14 mouse cellular contexts compared by ENCODE assay signal in genomic region chr3:122510240-122510750, GRCm38 (mm10).
DNase-seq lines count a peak whose midpoint lies in the region; ATAC-seq and TF ChIP-seq lines count a peak whose summit lies in the region.
"Had no signal": no experiment of that assay in that cellular context is flagged by ENCODE, and none has a peak within 500 bp of the region (broad histone marks: within the 10 kb centered on the region; RNA-seq: fewer than 3 reads in every experiment).

No protein-coding gene starts in this region.

- no peak overlapping the region for H3K4me2 ChIP-seq in intestine, embryonic 14.5 days (ENCODE audit: low read length)
- H3K4me2 ChIP-seq: embryonic facial prominence, embryonic 13.5 days; lung, embryonic 14.5 days had no signal

- 70% methylated on average over 14 of the region's 14 CpGs for WGBS in intestine, embryonic 14.5 days
- WGBS in liver, adult 2 months, result 7% methylated on average over 14 of the region's 14 CpGs

- no peaks in the 10 kb centered on the region for H3K9me3 ChIP-seq in intestine, embryonic 14.5 days (ENCODE audit: control insufficient read depth, low read length)
- H3K9me3 ChIP-seq: embryonic facial prominence, embryonic 13.5 days; G1E had no signal

- H3K36me3 ChIP-seq in intestine, embryonic 14.5 days (ENCODE audit: control insufficient read depth, insufficient read depth, low read length), result peaks cover 7% of the 10 kb centered on the region; the same call in 1 of the 2 replicates
- peaks cover 6% of the 10 kb centered on the region; the same call in 1 of the 2 replicates for H3K36me3 ChIP-seq in liver, adult 2 months (ENCODE audit: control insufficient read depth, insufficient read depth, low read length)
- H3K36me3 ChIP-seq: G1E had no signal

- H3K9ac ChIP-seq in intestine, embryonic 14.5 days (ENCODE audit: low read length), result no peak overlapping the region
- peak overlapping the region; percentile 13 for H3K9ac ChIP-seq in liver, adult 2 months (ENCODE audit: low read depth, low read length)
- H3K9ac ChIP-seq: embryonic facial prominence, embryonic 13.5 days; lung, embryonic 14.5 days had no signal

- no peak for TF ChIP-seq CTCF in liver, adult 2 months (IDR thresholded peaks at IDR 0.05; ENCODE audit: low read depth, low read length)

- peaks cover 4% of the 10 kb centered on the region; the same call in 1 of the 2 replicates for H3K79me2 ChIP-seq in liver, adult 2 months (ENCODE audit: control insufficient read depth, insufficient read depth, low read length)

- peak overlapping the region; percentile 55 for H3K27ac ChIP-seq in intestine, embryonic 14.5 days (ENCODE audit: low read depth)
- peak overlapping the region; percentile 71 for H3K27ac ChIP-seq in liver, adult 2 months (replicated peaks; ENCODE audit: insufficient read depth, low read depth, low read length)
- H3K27ac ChIP-seq: embryonic facial prominence, embryonic 13.5 days had no signal

- H3K4me1 ChIP-seq in intestine, embryonic 14.5 days (replicated peaks; ENCODE audit: control insufficient read depth, insufficient read depth, low read length), result peaks cover 27% of the 10 kb centered on the region
- peaks cover 32% of the 10 kb centered on the region for H3K4me1 ChIP-seq in liver, adult 2 months (ENCODE audit: control insufficient read depth, insufficient read depth, low read length)

- no peaks in the 10 kb centered on the region for H3K27me3 ChIP-seq in intestine, embryonic 14.5 days (replicated peaks; ENCODE audit: control insufficient read depth, insufficient read depth, low read length)
- H3K27me3 ChIP-seq in liver, adult 2 months (ENCODE audit: control insufficient read depth, insufficient read depth, low read length), result no peaks in the 10 kb centered on the region

- no peak for TF ChIP-seq POLR2A in liver, adult 2 months (IDR thresholded peaks at IDR 0.05; ENCODE audit: extremely low read depth, insufficient read depth, low read length)

- peak; percentile 46 for DNase-seq in lung, postnatal 10 days
- no peak for DNase-seq in lung, postnatal 36 days
- no peak for DNase-seq in intestine, embryonic 14.5 days (ENCODE audit: low spot score)
- peak; percentile 70 for DNase-seq in liver, adult 2 months (ENCODE audit: extremely low read depth, low read depth, low spot score)
- DNase-seq in yolk sac, embryonic 10.5 days (ENCODE audit: low spot score), result peak; percentile 65
- no peak for DNase-seq in urinary bladder, postnatal 25 days (ENCODE audit: low spot score)
- no peak for DNase-seq in layer of hippocampus, adult 11-12 months (ENCODE audit: low spot score)
- DNase-seq in thymus, postnatal 4 days, result no peak
- DNase-seq: cerebellum, adult 11-12 months; lung, embryonic 14.5 days; right cerebral cortex, postnatal 25 days; thymus, postnatal 14 days had no signal

- no peak overlapping the region for H3K4me3 ChIP-seq in intestine, embryonic 14.5 days (ENCODE audit: low read depth, low read length)
- peak overlapping the region; percentile 2; the same call in 1 of the 2 replicates for H3K4me3 ChIP-seq in liver, adult 2 months (ENCODE audit: insufficient read depth, low read depth, low read length)
- H3K4me3 ChIP-seq: embryonic facial prominence, embryonic 13.5 days had no signal

- no peak for ATAC-seq in intestine, embryonic 14.5 days (replicated peaks; ENCODE audit: low FRiP score, low TSS enrichment, low read depth)

Comparison
In these comparisons a context has a peak if more than half of its experiments do, and no peak if none do; other contexts are left out.
1. DNase-seq: peak in lung, postnatal 10 days (single experiment), liver, adult 2 months (single experiment) and yolk sac, embryonic 10.5 days (single experiment); none in lung, postnatal 36 days (single experiment), intestine, embryonic 14.5 days (single experiment), urinary bladder, postnatal 25 days (single experiment), layer of hippocampus, adult 11-12 months (single experiment) and thymus, postnatal 4 days (single experiment).